Comparison of ENCODE assay signal across 8 mouse cellular contexts in genomic region chr6:124813496-124813895, GRCm38 (mm10). TPM values are rescaled to one million over a fixed set of nuclear protein-coding genes. Genes with fewer than 3 reads are reported as not detected.
DNase-seq lines count a peak whose midpoint lies in the region; ATAC-seq lines count a peak whose summit lies in the region.

No protein-coding gene starts in this region.

- peak overlapping the region; percentile 90 for H3K27ac ChIP-seq in hindbrain, embryonic 15.5 days (replicated peaks)
- peak overlapping the region; percentile 94 for H3K27ac ChIP-seq in macrophage

- no peaks in the 10 kb centered on the region for H3K27me3 ChIP-seq in hindbrain, embryonic 15.5 days

- peaks cover 32% of the 10 kb centered on the region for H3K36me3 ChIP-seq in hindbrain, embryonic 15.5 days
- H3K36me3 ChIP-seq in macrophage (ENCODE audit: inconsistent target), result peaks cover 33% of the 10 kb centered on the region; the same call in 1 of the 2 replicates

- peak overlapping the region; percentile 72 for H3K4me2 ChIP-seq in hindbrain, embryonic 15.5 days

- H3K4me3 ChIP-seq in hindbrain, embryonic 15.5 days, result peak overlapping the region; percentile 70
- peak overlapping the region; percentile 85 for H3K4me3 ChIP-seq in macrophage (ENCODE audit: inconsistent target)

- peak overlapping the region; percentile 81 for H3K9ac ChIP-seq in hindbrain, embryonic 15.5 days

- H3K9me3 ChIP-seq in hindbrain, embryonic 15.5 days, result no peaks in the 10 kb centered on the region

- peak; percentile 36 for ATAC-seq in frontal cortex, adult (ENCODE audit: low TSS enrichment)
- peak; percentile 76 for ATAC-seq in hindbrain, embryonic 15.5 days (ENCODE audit: low FRiP score, low read depth)
- no peak for ATAC-seq in monocyte, adult 5-6 weeks (replicated peaks; ENCODE audit: insufficient number of reproducible peaks, low FRiP score, low TSS enrichment, poor library complexity, severe bottlenecking)

- H3K4me1 ChIP-seq in hindbrain, embryonic 15.5 days (replicated peaks), result peaks cover 46% of the 10 kb centered on the region

- WGBS in hindbrain, embryonic 15.5 days, result 0% methylated on average over 18 of the region's 18 CpGs
- WGBS in macrophage (ENCODE audit: missing documents), result under 1% methylated on average over 18 of the region's 18 CpGs

- peaks cover 50% of the 10 kb centered on the region for H3K79me2 ChIP-seq in macrophage (ENCODE audit: inconsistent target)

- peak; percentile 61 for DNase-seq in R1 (ENCODE audit: low read depth, low spot score)
- DNase-seq in cerebellum, adult 8-10 months, result peak; percentile 72
- DNase-seq in left cerebral cortex, adult 9 months (ENCODE audit: low spot score in 2 of 2), result peak; percentile 65 to 74
- DNase-seq in right cerebral cortex, postnatal 14 days, result peak; percentile 76

RNA-seq across cellular contexts. Expression of gene Tpi1, which starts 0.6 kb away (rescaled TPM):
- 468 and 478 TPM in 2 replicates for polyA plus RNA-seq in hindbrain, embryonic 15.5 days (2015; fragmentation: Nextera tagmentation; extraction: Ambion mirVana)
- 100 to 1,000 TPM in 1 of 26 experiments, 10 to 100 TPM in 25; 11.1 to 110 (median 37.3) TPM for total RNA-seq in macrophage (2018; cell fraction: chromatin; rRNA removed)
- total RNA-seq in macrophage (2018; cell fraction: cytosol; rRNA removed), result 100 to 1,000 TPM; 189 to 306 (median 240) TPM
- total RNA-seq in macrophage (2018; cell fraction: nucleus; rRNA removed), result 100 to 1,000 TPM in 2 of 26 experiments, 10 to 100 TPM in 24; 37.9 to 113 (median 59.9) TPM
- 195 to 347 TPM (median 203 TPM) in 3 replicates for polyA plus RNA-seq in macrophage (2018)
- total RNA-seq in monocyte, adult 5-6 weeks (2017), result 71.9 to 103 TPM (median 88.6 TPM) in 3 replicates

RNA-seq across cellular contexts. Expression of gene Spsb2, which starts 5.0 kb away (rescaled TPM):
- 9.0 and 9.3 TPM in 2 replicates for polyA plus RNA-seq in hindbrain, embryonic 15.5 days (2015; fragmentation: Nextera tagmentation; extraction: Ambion mirVana)
- total RNA-seq in macrophage (2018; cell fraction: chromatin; rRNA removed), result 10 to 100 TPM in 16 of 26 experiments, 1 to 10 TPM in 10; 3.8 to 57.7 (median 13.4) TPM
- 10 to 100 TPM; 13.6 to 65.5 (median 43.0) TPM for total RNA-seq in macrophage (2018; cell fraction: cytosol; rRNA removed)
- total RNA-seq in macrophage (2018; cell fraction: nucleus; rRNA removed), result 10 to 100 TPM in 24 of 26 experiments, 1 to 10 TPM in 2; 7.9 to 47.7 (median 21.7) TPM
- 24.2 to 48.9 TPM (median 43.2 TPM) in 3 replicates for polyA plus RNA-seq in macrophage (2018)
- total RNA-seq in monocyte, adult 5-6 weeks (2017), result 8.2 to 11.2 TPM (median 10.4 TPM) in 3 replicates

RNA-seq across cellular contexts. Expression of gene Usp5, which starts 15.8 kb away (rescaled TPM):
- 203 and 209 TPM in 2 replicates for polyA plus RNA-seq in hindbrain, embryonic 15.5 days (2015; fragmentation: Nextera tagmentation; extraction: Ambion mirVana)
- 100 to 1,000 TPM in 20 of 26 experiments, 10 to 100 TPM in 6; 66.7 to 281 (median 189) TPM for total RNA-seq in macrophage (2018; cell fraction: chromatin; rRNA removed)
- 10 to 100 TPM; 48.4 to 91.4 (median 73.8) TPM for total RNA-seq in macrophage (2018; cell fraction: cytosol; rRNA removed)
- 100 to 1,000 TPM in 14 of 26 experiments, 10 to 100 TPM in 12; 56.7 to 205 (median 107) TPM for total RNA-seq in macrophage (2018; cell fraction: nucleus; rRNA removed)
- 61.4 to 91.7 TPM (median 71.1 TPM) in 3 replicates for polyA plus RNA-seq in macrophage (2018)
- 34.6 to 45.5 TPM (median 35.5 TPM) in 3 replicates for total RNA-seq in monocyte, adult 5-6 weeks (2017)

RNA-seq across cellular contexts. Expression of gene Cdca3, which starts 15.9 kb away (rescaled TPM):
- 35.3 and 44.0 TPM in 2 replicates for polyA plus RNA-seq in hindbrain, embryonic 15.5 days (2015; fragmentation: Nextera tagmentation; extraction: Ambion mirVana)
- total RNA-seq in macrophage (2018; cell fraction: chromatin; rRNA removed), result 10 to 100 TPM in 2 of 26 experiments, 1 to 10 TPM in 18, under 1 TPM in 6; 0.40 to 17.0 (median 2.5) TPM
- total RNA-seq in macrophage (2018; cell fraction: cytosol; rRNA removed), result 10 to 100 TPM in 2 of 26 experiments, 1 to 10 TPM in 24; 1.4 to 11.8 (median 3.6) TPM
- total RNA-seq in macrophage (2018; cell fraction: nucleus; rRNA removed), result 10 to 100 TPM in 1 of 26 experiments, 1 to 10 TPM in 23, under 1 TPM in 2; 0.63 to 19.1 (median 3.1) TPM
- polyA plus RNA-seq in macrophage (2018), result 3.2 to 22.0 TPM (median 8.6 TPM) in 3 replicates
- 0.32 to 5.8 TPM in 2 of 3 replicates, not detected in the other for total RNA-seq in monocyte, adult 5-6 weeks (2017)

RNA-seq across cellular contexts. Expression of gene Gnb3, which starts 26.6 kb away (rescaled TPM):
- polyA plus RNA-seq in hindbrain, embryonic 15.5 days (2015; fragmentation: Nextera tagmentation; extraction: Ambion mirVana), result 0.83 and 3.3 TPM in 2 replicates
- 10 to 100 TPM in 1 of 26 experiments, 1 to 10 TPM in 16, under 1 TPM in 6, not detected in 3; 0.50 to 10.1 (median 2.0) TPM for total RNA-seq in macrophage (2018; cell fraction: chromatin; rRNA removed)
- under 1 TPM in 10 of 26 experiments, not detected in 16; 0.09 to 0.48 (median 0.13) TPM for total RNA-seq in macrophage (2018; cell fraction: cytosol; rRNA removed)
- 1 to 10 TPM in 18 of 26 experiments, under 1 TPM in 7, not detected in 1; 0.26 to 8.7 (median 1.4) TPM for total RNA-seq in macrophage (2018; cell fraction: nucleus; rRNA removed)
- polyA plus RNA-seq in macrophage (2018), result 0.27 TPM in 1 of 3 replicates, not detected in the others
- 0.19 TPM in 1 of 3 replicates, not detected in the others for total RNA-seq in monocyte, adult 5-6 weeks (2017)
